Mouse (Mus musculus) midbrain, embryonic 13.5 days (tissue): Measurements from ENCODE around the gene Dgkg. TPM values are rescaled to one million over a fixed set of nuclear protein-coding genes. Genes with fewer than 3 reads are reported as not detected.
A peak's percentile ranks its signal among the peaks of the same experiment; 100 is the strongest.

ENCODE experiments used
- ATAC-seq: fragments of 200-750 bp; cut with Nextera tagmentation; 2 replicates; pipeline ENCODE4 v1.8.0; 2017; ENCODE audit warnings: mild to moderate bottlenecking, moderate TSS enrichment, moderate library complexity
- H3K27ac ChIP-seq: fragments of 300-500 bp; sonication (generic); 2 replicates; pipeline ENCODE4 v1.5.1; 2015; ENCODE audit warnings: inconsistent platforms, mild to moderate bottlenecking, moderate library complexity
- H3K27me3 ChIP-seq: fragments of 300-500 bp; sonication (generic); 2 replicates; pipeline ENCODE4 v1.6.1; 2015; ENCODE audit warnings: mild to moderate bottlenecking, inconsistent platforms
- H3K36me3 ChIP-seq: fragments of 300-500 bp; sonication (generic); 2 replicates; pipeline ENCODE4 v1.6.1; 2015; ENCODE audit warnings: mild to moderate bottlenecking, inconsistent platforms
- H3K4me1 ChIP-seq: fragments of 300-500 bp; sonication (generic); replicated peaks from 2 replicates; pipeline ENCODE4 v1.6.1; 2015; ENCODE audit warnings: inconsistent platforms
- H3K4me2 ChIP-seq: fragments of 300-500 bp; sonication (generic); replicated peaks from 2 replicates; pipeline ENCODE4 v1.6.1; 2015; ENCODE audit warnings: moderate library complexity, mild to moderate bottlenecking, inconsistent platforms
- H3K4me3 ChIP-seq: fragments of 300-500 bp; sonication (generic); replicated peaks from 2 replicates; pipeline ENCODE4 v1.5.1; 2015; ENCODE audit warnings: mild to moderate bottlenecking, inconsistent platforms
- H3K9ac ChIP-seq: fragments of 300-500 bp; sonication (generic); replicated peaks from 2 replicates; pipeline ENCODE4 v1.6.1; 2015; ENCODE audit warnings: mild to moderate bottlenecking, inconsistent platforms
- H3K9me3 ChIP-seq: fragments of 300-500 bp; sonication (generic); 2 replicates; pipeline ENCODE4 v1.6.1; 2016; ENCODE audit warnings: mild to moderate bottlenecking, inconsistent platforms
- WGBS: fragments of 180-500 bp; shearing (Covaris S2); methylation state at CpG from one replicate; pipeline ENCODE4 v1.1.7; 2015; 5-methylcytosine and 5-hydroxymethylcytosine counted together
- polyA plus RNA-seq: library from polyadenylated mRNA; unstranded; fragments of >200 nt; fragmentation: Nextera tagmentation; extraction: Ambion mirVana; gene quantifications from 2 replicates; pipeline ENCODE4 v1.2.1, GENCODE M21; 2015

Dgkg gene
- polyA plus RNA-seq, 1 experiment from 2014 or later, result 0.46 TPM

DNA sequence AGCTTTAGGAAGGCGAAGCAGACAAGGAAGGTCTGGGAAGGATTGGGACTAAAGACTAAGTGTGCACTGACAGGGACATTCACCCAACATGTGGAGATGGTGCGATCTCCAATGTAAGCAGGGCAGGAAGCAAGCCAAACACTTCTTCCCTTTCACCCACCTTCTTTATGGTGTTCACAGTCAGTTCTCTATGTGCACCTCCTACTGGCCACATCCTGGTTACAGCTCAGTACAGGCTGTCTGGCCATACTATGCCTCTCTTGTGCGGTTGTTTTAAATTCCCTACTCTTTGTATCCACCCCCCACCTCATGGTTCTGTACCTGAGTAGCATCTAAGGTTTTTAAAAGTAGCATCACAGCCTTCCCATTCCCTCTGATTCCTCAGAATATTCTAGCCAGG, 71.5 kb downstream of the Dgkg start:
- no peak for ATAC-seq
- Histone ChIP-seq H3K4me3 (no peak overlapping the region), H3K27ac (no peak overlapping the region), H3K4me2 (no peak overlapping the region), H3K27me3 (no peaks in the 10 kb centered on the region), H3K9me3 (no peaks in the 10 kb centered on the region), H3K4me1 (no peaks in the 10 kb centered on the region), H3K9ac (no peak overlapping the region), H3K36me3 (no peaks in the 10 kb centered on the region)
- 86% methylated on average over 3 of the region's 3 CpGs for WGBS

DNA sequence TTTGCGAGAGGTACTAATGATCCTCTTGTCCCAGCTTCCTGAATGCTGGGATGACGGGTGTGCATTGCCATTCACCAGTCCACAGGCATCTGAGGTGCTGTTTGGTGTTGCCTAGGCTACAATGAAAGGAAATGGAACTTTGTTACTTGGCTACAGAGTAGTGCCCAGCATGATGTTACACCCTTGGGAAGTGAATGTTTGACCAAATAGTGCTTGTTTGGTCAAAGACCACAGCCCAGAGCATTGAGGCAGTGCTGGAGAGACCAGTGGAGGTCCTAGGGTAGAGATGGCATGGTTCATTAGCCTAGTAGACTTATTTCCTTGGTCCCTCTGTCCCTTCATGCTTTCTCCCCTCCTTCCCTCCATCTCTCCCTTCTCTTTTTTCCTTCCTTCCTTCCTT, 73.6 kb downstream of the Dgkg start:
- H3K9me3 ChIP-seq, result no peaks in the 10 kb centered on the region
- ATAC-seq, result no peak
- no peaks in the 10 kb centered on the region for H3K27me3 ChIP-seq
- H3K27ac ChIP-seq, result no peak overlapping the region
- 32% methylated on average over 2 of the region's 2 CpGs for WGBS
- H3K9ac ChIP-seq, result no peak overlapping the region
- no peak overlapping the region for H3K4me3 ChIP-seq
- no peaks in the 10 kb centered on the region for H3K36me3 ChIP-seq
- H3K4me2 ChIP-seq, result no peak overlapping the region
- no peaks in the 10 kb centered on the region for H3K4me1 ChIP-seq

DNA sequence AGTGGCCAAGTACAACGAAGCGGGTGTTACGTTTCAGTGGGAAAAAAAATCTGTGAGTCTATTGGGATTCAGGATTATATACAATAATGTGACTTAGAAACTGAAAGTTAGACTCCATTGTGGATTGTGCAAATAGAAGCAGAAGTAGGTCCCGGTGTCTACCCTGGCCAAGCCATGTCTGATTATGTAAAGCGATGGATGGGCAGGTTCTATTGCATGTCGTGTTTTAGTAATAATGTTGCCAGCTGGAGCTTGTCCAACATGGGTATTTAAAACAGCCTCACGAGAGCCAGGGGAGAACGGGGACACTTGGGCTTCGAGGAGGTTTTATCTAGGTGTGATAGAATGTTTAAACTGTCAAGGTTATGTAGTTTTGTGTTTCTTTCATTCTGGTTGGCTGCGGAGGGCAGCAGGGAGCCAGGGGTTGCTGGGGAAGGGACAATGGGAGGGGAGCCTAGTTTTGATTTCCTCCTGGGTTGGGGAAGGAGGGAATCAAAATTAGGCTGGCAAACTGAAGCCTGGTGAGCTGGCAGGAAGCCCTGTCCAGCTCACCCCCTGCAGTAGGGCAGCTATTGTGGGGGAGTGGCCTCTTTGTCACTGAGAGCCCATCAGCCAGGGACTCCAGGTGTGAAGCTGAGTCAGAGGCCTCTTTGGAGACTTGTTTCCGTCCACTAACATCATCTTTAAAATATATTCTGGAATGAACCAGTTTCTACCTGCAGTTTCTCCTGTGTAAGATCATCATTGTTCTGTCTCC, 74.7 kb downstream of the Dgkg start:
- Histone ChIP-seq H3K27ac (no peak overlapping the region), H3K4me2 (no peak overlapping the region), H3K4me1 (no peaks in the 10 kb centered on the region), H3K36me3 (no peaks in the 10 kb centered on the region), H3K4me3 (no peak overlapping the region), H3K9me3 (no peaks in the 10 kb centered on the region), H3K27me3 (no peaks in the 10 kb centered on the region), H3K9ac (no peak overlapping the region)
- 64% methylated on average over 11 of the region's 11 CpGs for WGBS
- no peak for ATAC-seq

DNA sequence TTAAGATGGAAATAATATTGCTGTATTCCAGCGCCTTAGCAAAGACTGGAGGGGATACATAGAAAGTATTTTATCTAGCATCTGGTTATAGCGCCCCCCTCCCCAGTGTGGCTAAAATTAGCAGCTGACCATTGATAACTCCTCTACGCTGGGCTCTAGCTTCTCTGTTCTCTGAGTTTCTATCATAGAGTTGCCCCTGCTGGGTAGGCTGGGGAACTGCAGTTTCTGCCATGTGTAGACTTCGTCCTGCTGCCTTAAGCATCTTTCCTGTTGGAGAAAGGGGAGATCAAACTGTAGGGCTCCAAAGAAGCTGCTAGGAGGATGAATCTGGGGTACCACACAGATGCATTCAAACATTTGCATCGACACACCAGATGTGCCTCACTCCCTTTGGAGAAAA, 76.9 kb downstream of the Dgkg start:
- no peak overlapping the region for H3K4me2 ChIP-seq
- no peaks in the 10 kb centered on the region; the same call in 1 of the 2 replicates for H3K27me3 ChIP-seq
- WGBS, result 51% methylated on average over 5 of the region's 5 CpGs
- H3K27ac ChIP-seq, result no peak overlapping the region
- ATAC-seq, result no peak
- H3K4me3 ChIP-seq, result no peak overlapping the region
- H3K9me3 ChIP-seq, result no peaks in the 10 kb centered on the region
- H3K4me1 ChIP-seq, result no peaks in the 10 kb centered on the region
- H3K36me3 ChIP-seq, result no peaks in the 10 kb centered on the region
- H3K9ac ChIP-seq, result no peak overlapping the region

DNA sequence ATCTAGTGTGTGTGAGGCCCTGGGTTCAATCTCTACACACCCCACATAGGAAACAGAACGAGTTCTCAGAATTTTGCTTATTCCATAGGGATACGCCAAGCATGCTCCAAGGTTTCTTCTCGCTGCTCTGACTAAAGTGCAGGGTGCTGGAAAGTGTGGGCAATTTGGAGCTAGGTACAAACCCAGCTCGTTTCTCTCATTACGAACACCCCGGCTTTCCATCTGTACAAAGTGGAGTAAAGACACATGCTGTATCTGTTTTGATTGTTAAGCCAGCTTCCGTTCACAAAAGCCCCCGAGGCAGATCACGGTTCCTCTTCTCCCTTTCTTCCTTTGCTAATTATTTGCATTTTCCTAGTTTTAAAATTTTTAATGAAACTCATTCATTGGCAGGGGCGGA, 78.1 kb downstream of the Dgkg start:
- Histone ChIP-seq H3K4me1 (no peaks in the 10 kb centered on the region), H3K9me3 (no peaks in the 10 kb centered on the region), H3K27me3 (peaks cover 4% of the 10 kb centered on the region; the same call in 1 of the 2 replicates), H3K27ac (no peak overlapping the region), H3K4me3 (no peak overlapping the region), H3K36me3 (no peaks in the 10 kb centered on the region), H3K9ac (no peak overlapping the region), H3K4me2 (no peak overlapping the region)
- ATAC-seq, result no peak
- 90% methylated on average over 10 of the region's 10 CpGs for WGBS

DNA sequence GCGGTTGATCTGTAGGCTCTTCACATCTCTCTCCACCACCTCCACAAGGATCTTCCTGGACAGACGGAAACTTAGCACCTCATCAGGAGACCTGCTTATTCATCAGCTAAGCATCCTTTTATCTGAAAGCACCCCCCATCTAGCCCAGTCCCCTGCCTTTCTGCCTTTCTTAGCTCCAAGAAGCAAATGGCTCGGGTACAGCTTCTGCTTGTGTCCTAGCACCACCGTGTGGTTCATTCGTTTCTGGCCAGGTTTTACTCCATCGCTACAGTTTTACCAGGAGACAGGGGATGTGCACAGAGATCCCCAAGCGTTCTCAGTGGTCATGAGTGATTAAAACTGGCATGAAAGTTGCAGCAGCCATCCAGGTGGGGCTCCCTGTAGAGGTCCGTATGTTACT, 79.4 kb downstream of the Dgkg start:
- H3K4me3 ChIP-seq, result no peak overlapping the region

DNA sequence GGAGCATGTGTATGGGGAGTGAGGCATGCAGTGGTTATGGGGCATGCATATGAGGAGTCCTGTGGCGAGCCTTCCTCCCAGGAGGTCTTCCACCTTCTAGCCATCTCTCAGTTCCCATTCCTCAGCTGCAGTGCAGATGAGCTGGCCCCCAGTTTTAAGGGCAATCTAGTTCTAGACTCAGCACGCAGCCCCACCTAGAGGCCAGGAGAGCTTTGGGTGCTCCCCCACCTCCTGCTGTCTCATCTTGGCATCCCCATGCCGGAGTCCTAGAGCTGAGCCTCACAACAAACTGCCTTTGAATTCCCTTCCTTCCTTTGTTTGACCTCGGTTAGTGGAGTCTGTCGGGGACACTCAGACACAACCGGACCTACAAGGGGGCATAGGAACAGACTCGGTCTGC, 82.9 kb downstream of the Dgkg start:
- 73% methylated on average over 7 of the region's 7 CpGs for WGBS
- Histone ChIP-seq H3K4me2 (no peak overlapping the region), H3K9ac (no peak overlapping the region), H3K27me3 (peaks cover 20% of the 10 kb centered on the region), H3K36me3 (no peaks in the 10 kb centered on the region), H3K4me1 (no peaks in the 10 kb centered on the region), H3K27ac (no peak overlapping the region), H3K9me3 (no peaks in the 10 kb centered on the region), H3K4me3 (no peak overlapping the region)
- ATAC-seq, result no peak

More for the DNA sequence above, 79.4 kb downstream of the Dgkg start:
- 59% methylated on average over 8 of the region's 8 CpGs for WGBS
- Histone ChIP-seq H3K27me3 (peaks cover 10% of the 10 kb centered on the region), H3K4me1 (no peaks in the 10 kb centered on the region), H3K36me3 (no peaks in the 10 kb centered on the region), H3K27ac (no peak overlapping the region), H3K9me3 (no peaks in the 10 kb centered on the region), H3K9ac (no peak overlapping the region), H3K4me2 (no peak overlapping the region)
- no peak for ATAC-seq

DNA sequence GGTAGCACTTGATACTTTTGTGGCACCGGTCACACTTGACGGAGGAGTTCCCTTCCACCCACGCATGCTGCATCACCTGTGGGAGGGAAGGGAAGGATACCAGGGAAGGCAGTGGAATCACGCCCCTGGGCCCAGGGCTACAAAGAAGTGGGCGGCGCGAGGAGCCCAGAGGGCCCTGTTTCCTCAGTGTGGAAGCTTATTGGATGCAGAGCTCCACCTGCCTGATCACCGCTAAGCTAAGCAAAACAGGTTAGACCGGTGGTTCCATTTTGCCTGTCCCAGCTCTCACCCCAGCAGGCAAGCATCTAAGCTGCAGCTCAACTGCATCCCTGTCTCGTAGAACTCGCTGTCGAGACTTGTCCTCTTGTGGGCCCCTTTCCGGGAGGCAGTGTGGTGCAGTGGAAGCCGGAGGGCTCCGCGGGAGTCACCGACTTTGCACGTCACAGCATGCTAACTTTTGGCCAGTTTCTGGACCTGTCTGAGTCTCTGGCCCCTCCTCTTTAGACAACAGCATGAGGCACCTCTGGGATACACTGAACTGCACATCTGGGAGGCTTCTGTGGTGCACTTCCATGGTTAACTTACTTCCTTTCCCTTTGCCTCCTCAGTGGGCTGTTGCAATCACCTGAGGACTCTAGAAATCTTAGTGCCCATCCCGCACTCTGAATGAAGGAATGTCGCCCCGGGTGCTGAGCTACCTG, 84.2 kb downstream of the Dgkg start:
- no peak for ATAC-seq
- Histone ChIP-seq H3K4me1 (no peaks in the 10 kb centered on the region), H3K9ac (no peak overlapping the region), H3K27me3 (peaks cover 20% of the 10 kb centered on the region), H3K27ac (no peak overlapping the region), H3K9me3 (no peaks in the 10 kb centered on the region), H3K36me3 (no peaks in the 10 kb centered on the region), H3K4me2 (no peak overlapping the region), H3K4me3 (no peak overlapping the region)
- 38% methylated on average over 21 of the region's 21 CpGs for WGBS

DNA sequence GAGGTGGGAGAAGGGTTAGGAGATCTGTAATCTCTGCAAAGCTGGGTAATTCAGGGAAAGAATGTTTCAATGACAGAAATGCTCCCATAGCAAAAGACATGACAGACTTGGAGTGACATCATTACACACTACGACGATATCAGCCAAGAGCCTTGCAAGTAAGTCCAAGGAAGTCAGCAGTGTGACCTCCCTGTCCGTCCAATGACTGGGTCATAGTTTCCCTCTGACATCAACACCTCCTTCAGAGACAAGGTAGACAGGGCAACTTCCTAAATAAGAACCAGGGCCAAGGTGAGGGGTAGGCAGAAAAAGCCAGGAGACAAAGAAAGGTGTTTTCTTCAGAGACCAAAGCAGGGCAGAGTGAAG, 92.1 kb downstream of the Dgkg start:
- Histone ChIP-seq H3K9ac (no peak overlapping the region), H3K4me3 (no peak overlapping the region), H3K27ac (no peak overlapping the region), H3K4me1 (no peaks in the 10 kb centered on the region), H3K4me2 (no peak overlapping the region), H3K36me3 (no peaks in the 10 kb centered on the region), H3K27me3 (no peaks in the 10 kb centered on the region), H3K9me3 (no peaks in the 10 kb centered on the region)
- WGBS, result 83% methylated on average over 3 of the region's 3 CpGs
- ATAC-seq, result peak; percentile 53

DNA sequence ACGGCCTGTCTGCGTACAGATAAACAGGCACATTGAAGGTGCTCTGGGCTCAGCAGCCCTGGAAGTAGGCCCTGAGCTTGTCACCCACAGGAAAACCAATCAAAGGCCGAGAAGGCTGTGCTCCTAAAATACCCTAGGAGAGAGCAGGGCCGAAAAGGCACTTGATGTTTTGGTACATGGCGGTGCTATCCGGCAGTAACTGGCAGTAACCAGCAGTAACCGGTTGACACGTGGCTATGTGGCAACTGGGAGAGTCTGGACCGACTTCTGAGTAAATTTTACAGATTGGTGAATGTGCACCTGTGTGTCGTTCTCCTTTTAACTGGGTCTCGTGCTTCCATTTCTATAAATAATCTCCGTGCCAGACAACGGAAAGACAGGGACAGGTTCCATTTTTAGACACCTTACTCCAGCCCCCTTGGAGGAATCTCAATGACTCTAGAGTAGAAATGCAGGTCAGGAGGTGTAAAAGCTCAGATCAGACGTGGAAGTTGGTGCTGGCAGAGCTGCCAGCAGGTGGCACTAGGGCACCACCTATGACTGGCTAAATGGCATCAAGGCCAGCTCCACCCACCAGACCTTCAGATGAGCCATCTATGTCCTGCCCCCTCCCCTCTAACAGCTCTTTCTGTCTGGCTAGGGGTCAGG, 92.6 kb downstream of the Dgkg start:
- Histone ChIP-seq H3K9ac (no peak overlapping the region), H3K9me3 (no peaks in the 10 kb centered on the region), H3K4me1 (no peaks in the 10 kb centered on the region), H3K4me2 (no peak overlapping the region), H3K27me3 (no peaks in the 10 kb centered on the region; the same call in 1 of the 2 replicates), H3K4me3 (no peak overlapping the region), H3K27ac (no peak overlapping the region), H3K36me3 (no peaks in the 10 kb centered on the region)
- peak; percentile 49 for ATAC-seq
- WGBS, result 62% methylated on average over 14 of the region's 14 CpGs

DNA sequence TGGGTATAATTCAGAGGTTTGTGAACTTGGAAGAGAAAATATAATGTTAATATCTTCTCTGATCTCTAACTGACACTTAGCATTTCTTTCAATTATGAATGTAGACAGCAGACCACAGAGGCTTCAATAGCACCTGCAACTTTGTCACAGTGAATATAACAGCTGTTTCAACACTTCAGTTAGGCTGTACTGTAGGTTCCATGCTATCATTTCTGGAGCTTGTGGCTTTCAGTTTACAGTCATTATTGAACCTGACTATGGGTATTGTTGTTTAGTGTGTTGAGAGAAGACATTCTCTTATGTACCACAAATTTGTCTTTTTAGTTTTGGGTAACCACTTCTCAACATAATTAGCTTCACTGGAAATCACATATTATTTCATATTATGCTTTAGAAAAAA, 93.4 kb downstream of the Dgkg start:
- H3K36me3 ChIP-seq, result no peaks in the 10 kb centered on the region
- no peak overlapping the region for H3K9ac ChIP-seq
- ATAC-seq, result no peak
- H3K4me3 ChIP-seq, result no peak overlapping the region
- H3K27ac ChIP-seq, result no peak overlapping the region
- no peaks in the 10 kb centered on the region; the same call in 1 of the 2 replicates for H3K27me3 ChIP-seq
- H3K4me1 ChIP-seq, result no peaks in the 10 kb centered on the region
- H3K9me3 ChIP-seq, result no peaks in the 10 kb centered on the region
- no peak overlapping the region for H3K4me2 ChIP-seq

DNA sequence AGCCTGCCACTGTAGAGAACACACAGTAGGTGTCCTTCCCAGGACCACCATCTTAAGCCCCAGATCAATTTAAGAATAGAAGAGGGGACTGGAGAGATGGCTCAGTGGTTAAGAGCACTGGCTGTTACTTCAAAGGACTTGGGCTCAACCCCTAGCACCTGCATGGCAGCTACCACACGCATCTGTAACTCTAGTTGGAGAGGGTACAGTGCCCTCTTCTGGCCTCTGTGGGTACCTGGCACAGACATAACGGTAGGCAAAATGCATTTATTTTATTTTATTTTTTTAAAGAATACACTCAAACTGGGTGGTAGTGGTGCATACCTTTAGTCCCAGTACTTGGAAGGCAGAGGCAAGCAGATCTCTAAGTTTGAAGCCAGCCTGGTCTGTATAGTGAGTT, 102.0 kb downstream of the Dgkg start:
- Histone ChIP-seq H3K9ac (no peak overlapping the region), H3K27ac (no peak overlapping the region), H3K9me3 (no peaks in the 10 kb centered on the region), H3K4me2 (no peak overlapping the region), H3K27me3 (peaks cover 17% of the 10 kb centered on the region), H3K4me3 (no peak overlapping the region), H3K36me3 (no peaks in the 10 kb centered on the region), H3K4me1 (no peaks in the 10 kb centered on the region)
- WGBS, result 25% methylated on average over 2 of the region's 2 CpGs
- ATAC-seq, result no peak
